Mouse (Mus musculus) embryonic facial prominence, embryonic 11.5 days (tissue): ENCODE measurements around the gene Tert. TPM values are rescaled to one million over a fixed set of nuclear protein-coding genes. Genes with fewer than 3 reads are reported as not detected.

Experiments used
- ATAC-seq: fragments of 200-750 bp; cut with Nextera tagmentation; replicated peaks from 2 replicates; pipeline ENCODE4 v1.8.0; 2017; ENCODE audit warnings: low read depth; ENCODE audit not compliant: insufficient number of reproducible peaks, low FRiP score, low TSS enrichment
- DNase-seq: peaks from one replicate; pipeline ENCODE4 v3.0.0-alpha.2; 2015; ENCODE audit warnings: low spot score
- H3K27ac ChIP-seq: fragments of 300-500 bp; sonication (generic); replicated peaks from 2 replicates; pipeline ENCODE4 v1.5.1; 2014; ENCODE audit warnings: mild to moderate bottlenecking, low read depth, low read length, control low read depth
- H3K27me3 ChIP-seq: fragments of 300-500 bp; sonication (generic); 2 replicates; pipeline ENCODE4 v1.6.1; 2014; ENCODE audit warnings: mild to moderate bottlenecking, low read length, moderate library complexity, mixed read lengths; ENCODE audit not compliant: control insufficient read depth, insufficient read depth
- H3K36me3 ChIP-seq: fragments of 300-500 bp; sonication (generic); replicated peaks from 2 replicates; pipeline ENCODE4 v1.6.1; 2014; ENCODE audit warnings: low read depth, mild to moderate bottlenecking, low read length, moderate library complexity, mixed read lengths; ENCODE audit not compliant: control insufficient read depth, insufficient read depth
- H3K4me1 ChIP-seq: fragments of 300-500 bp; sonication (generic); 2 replicates; pipeline ENCODE4 v1.6.1; 2014; ENCODE audit warnings: low read length, mixed read lengths; ENCODE audit not compliant: control insufficient read depth, insufficient read depth
- H3K4me2 ChIP-seq: fragments of 300-500 bp; sonication (generic); 2 replicates; pipeline ENCODE4 v1.6.1; 2014; ENCODE audit warnings: low read depth, mild to moderate bottlenecking, control low read depth, low read length, moderate library complexity
- H3K4me3 ChIP-seq: fragments of 300-500 bp; sonication (generic); 2 replicates; pipeline ENCODE4 v1.5.1; 2014; ENCODE audit warnings: low read depth, low read length, control low read depth
- H3K9ac ChIP-seq: fragments of 300-500 bp; sonication (generic); replicated peaks from 2 replicates; pipeline ENCODE4 v1.6.1; 2014; ENCODE audit warnings: mild to moderate bottlenecking, control low read depth, low read length
- H3K9me3 ChIP-seq: fragments of 300-500 bp; sonication (generic); replicated peaks from 2 replicates; pipeline ENCODE4 v1.6.1; 2016; ENCODE audit warnings: mild to moderate bottlenecking, low read length, inconsistent platforms, mixed read lengths; ENCODE audit not compliant: control insufficient read depth
- WGBS: fragments of 180-500 bp; shearing (Covaris S2); extraction: QIAGEN DNeasy Blood & Tissue Kit; methylation state at CpG from one replicate; pipeline ENCODE4 v1.1.7; 2014; 5-methylcytosine and 5-hydroxymethylcytosine counted together
- polyA plus RNA-seq: library from polyadenylated mRNA; unstranded; fragments of >200 nt; fragmentation: Nextera tagmentation; extraction: Ambion mirVana; gene quantifications from 2 replicates; pipeline ENCODE4 v1.2.1, GENCODE M21; 2014

The Tert gene
- polyA plus RNA-seq, 1 experiment from 2014 or later, result 3.3 TPM

- no peak overlapping the region for H3K4me2 ChIP-seq
- ATAC-seq (no peak; the same call in 1 of the 2 replicates), DNase-seq (no peak)
- H3K36me3 ChIP-seq, result no peaks in the 10 kb centered on the region
- H3K27me3 ChIP-seq, result no peaks in the 10 kb centered on the region
- no peak overlapping the region for H3K4me3 ChIP-seq
- 56% methylated on average over 2 of the region's 2 CpGs for WGBS
- no peak overlapping the region for H3K27ac ChIP-seq
- H3K4me1 ChIP-seq, result no peaks in the 10 kb centered on the region
- no peaks in the 10 kb centered on the region for H3K9me3 ChIP-seq
- H3K9ac ChIP-seq, result no peak overlapping the region
These were observed 66.6 kb downstream of the Tert start for GRCm38 (mm10) chr13:73693333-73693732.

- H3K4me2 ChIP-seq, result no peak overlapping the region
- no peaks in the 10 kb centered on the region for H3K27me3 ChIP-seq
- ATAC-seq, result no peak
- WGBS, result 85% methylated on average over 1 of the region's 1 CpGs
- H3K4me3 ChIP-seq, result no peak overlapping the region
- H3K4me1 ChIP-seq, result no peaks in the 10 kb centered on the region
- no peak overlapping the region for H3K9ac ChIP-seq
- no peaks in the 10 kb centered on the region for H3K36me3 ChIP-seq
- no peak for DNase-seq
- H3K9me3 ChIP-seq, result no peaks in the 10 kb centered on the region
- no peak overlapping the region for H3K27ac ChIP-seq
These were observed 68.3 kb downstream of the Tert start for GRCm38 (mm10) chr13:73694972-73695371.

- no peak overlapping the region for H3K4me2 ChIP-seq
- no peak overlapping the region for H3K27ac ChIP-seq
- no peak overlapping the region for H3K4me3 ChIP-seq
- H3K27me3 ChIP-seq, result no peaks in the 10 kb centered on the region
- WGBS, result 91% methylated on average over 3 of the region's 3 CpGs
- H3K36me3 ChIP-seq, result no peaks in the 10 kb centered on the region
- H3K4me1 ChIP-seq, result no peaks in the 10 kb centered on the region
- no peak for ATAC-seq
- DNase-seq, result no peak
- H3K9me3 ChIP-seq, result no peaks in the 10 kb centered on the region
- H3K9ac ChIP-seq, result no peak overlapping the region
These were observed 69.8 kb downstream of the Tert start for GRCm38 (mm10) chr13:73696529-73696928.

Other genes starting within 250 kb of the Tert start
- 49.4 and 52.2 TPM in 2 replicates for gene Lpcat1, start 159.7 kb upstream of the Tert start, polyA plus RNA-seq
- 0.10 TPM in 1 of 2 replicates, not detected in the other for gene Slc6a3, start 90.2 kb upstream of the Tert start, polyA plus RNA-seq
- 110 and 124 TPM in 2 replicates for gene Clptm1l, start 22.9 kb upstream of the Tert start, polyA plus RNA-seq
- not detected in 2 replicates for gene Slc6a18, start 51.1 kb downstream of the Tert start, polyA plus RNA-seq
- 0.08 and 0.32 TPM in 2 replicates for gene Slc6a19, start 78.0 kb downstream of the Tert start, polyA plus RNA-seq
- gene Slc12a7, start 106.2 kb downstream of the Tert start, polyA plus RNA-seq, result 39.6 TPM in 2 replicates
- 20.1 and 20.2 TPM in 2 replicates for gene Nkd2, start 220.7 kb downstream of the Tert start, polyA plus RNA-seq